Mouse (Mus musculus): ENCODE data around the gene Otulin.

GRCm38 (mm10) chr15:27537519-27538223, 92.8 kb downstream of the Otulin start:
- TF ChIP-seq USF2 (conservative IDR thresholded peaks at IDR 0.05; ENCODE audit: low read depth, low read length) (no peak), BHLHE40 (IDR thresholded peaks at IDR 0.05; ENCODE audit: low read depth, low read length) (no peak), POLR2A (IDR thresholded peaks at IDR 0.05; ENCODE audit: low read depth, low read length) (no peak)
